Mouse (Mus musculus): ENCODE measurements around the gene Rab17. TPM values are rescaled to one million over a fixed set of nuclear protein-coding genes. Genes with fewer than 3 reads are reported as not detected.

Gene Rab17
- total RNA-seq (2014; fragmentation: Nextera tagmentation) (0.69 TPM in 1 of 2 replicates, not detected in the other), total RNA-seq (2017) (0.47 and 1.1 TPM in 2 replicates)

DNA sequence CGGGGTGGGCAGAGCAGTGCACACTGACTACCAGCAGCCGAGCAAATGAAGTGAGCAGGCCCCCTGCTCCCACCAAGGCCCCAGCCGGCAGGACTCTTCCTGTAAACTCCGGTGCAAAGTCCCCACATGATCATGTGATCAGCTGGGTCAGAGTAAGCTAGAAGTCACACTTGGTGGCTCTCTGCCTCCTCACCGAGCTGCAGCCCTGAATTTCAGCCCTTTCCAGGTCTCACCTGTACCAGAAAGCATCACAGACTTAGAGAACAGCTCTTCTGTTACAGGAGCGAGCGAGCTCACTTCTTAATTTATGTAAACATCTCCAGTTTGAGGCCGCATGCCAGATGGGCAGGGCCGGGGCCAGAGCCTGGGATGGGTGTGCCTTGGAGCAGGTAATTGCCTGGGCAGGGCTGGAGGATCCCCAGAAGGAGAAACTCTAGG, at the start of gene Rab17:
Gene Rab17, minus strand, starts transcription at position 315 of the 438 bp plus-strand sequence.
- no peak for ATAC-seq (replicated peaks; ENCODE audit: low FRiP score, low TSS enrichment, poor library complexity, severe bottlenecking)

DNA sequence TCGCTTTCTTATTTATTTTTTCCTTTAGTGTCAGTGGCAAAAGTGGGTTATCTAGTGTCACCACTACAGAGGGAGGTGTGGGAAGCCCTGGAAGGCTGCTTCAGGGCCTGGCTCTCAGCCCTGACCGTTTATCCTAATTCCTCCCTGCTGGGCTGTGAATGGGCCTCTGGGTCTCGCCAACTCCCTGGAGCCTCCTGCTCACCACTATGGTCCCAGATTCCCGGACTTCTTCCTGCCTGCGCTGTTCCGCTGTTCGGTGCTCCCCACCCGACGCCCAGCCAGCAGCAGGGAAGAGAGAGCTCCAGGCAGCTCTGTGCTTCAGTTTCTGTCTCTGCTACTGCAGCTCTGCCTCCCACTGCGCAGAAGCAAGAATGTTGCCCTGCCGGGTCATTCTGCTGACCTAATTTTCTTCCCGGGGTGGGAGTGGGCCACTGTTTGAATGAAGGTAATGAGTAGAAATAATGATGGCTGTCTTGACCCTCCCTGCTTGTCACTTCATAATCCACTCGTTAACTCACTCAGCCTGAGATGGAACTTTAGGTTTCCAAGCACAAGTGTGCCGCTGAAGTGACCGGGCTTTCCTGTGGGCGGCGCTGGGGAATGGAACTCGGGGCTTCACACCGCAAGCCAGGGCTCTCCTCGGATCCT, 47.8 kb upstream of the Rab17 start:
- no peak for ATAC-seq (replicated peaks; ENCODE audit: low FRiP score, low TSS enrichment, poor library complexity, severe bottlenecking)

DNA sequence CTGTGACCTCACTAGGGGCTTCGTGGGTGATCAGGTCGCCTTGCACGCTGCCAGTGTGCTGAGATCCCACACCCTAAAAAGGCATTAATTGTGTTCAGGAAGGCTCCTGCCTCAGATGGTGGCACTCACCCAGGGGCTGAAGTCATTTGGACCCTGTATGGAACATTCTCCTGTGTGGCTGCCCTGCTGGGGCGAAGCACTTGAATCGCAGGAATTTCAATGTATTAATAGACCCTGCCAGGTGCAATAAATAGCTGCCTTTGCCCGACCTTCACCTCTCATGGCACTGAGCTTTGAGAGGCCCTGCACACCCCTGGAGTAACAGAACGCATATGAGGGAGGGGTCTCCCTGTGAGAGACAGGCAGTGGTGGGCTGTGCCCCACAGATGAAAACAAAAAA, 46.1 kb upstream of the Rab17 start:
- ATAC-seq (replicated peaks; ENCODE audit: low FRiP score, low TSS enrichment, poor library complexity, severe bottlenecking): no peak

DNA sequence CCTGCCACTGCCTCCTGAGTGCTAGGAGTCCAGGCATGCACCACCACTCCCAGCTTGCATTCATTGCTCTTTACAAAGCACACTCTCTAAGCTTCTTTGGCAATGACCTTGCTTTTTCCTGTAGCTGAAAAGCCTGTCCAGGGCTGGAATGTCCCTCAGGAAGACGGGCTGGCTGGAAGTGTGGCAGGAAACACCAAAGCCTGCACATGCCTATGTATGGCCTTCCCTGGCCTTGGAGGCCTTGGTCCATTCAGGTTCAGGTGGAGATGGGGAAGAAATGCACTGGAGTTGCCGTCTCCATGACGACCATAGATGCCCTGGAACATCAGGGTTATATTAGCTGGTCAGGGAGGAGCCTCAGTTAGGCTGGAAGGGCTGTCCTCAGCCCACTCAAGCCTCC, 44.3 kb upstream of the Rab17 start:
- ATAC-seq (replicated peaks; ENCODE audit: low FRiP score, low TSS enrichment, poor library complexity, severe bottlenecking): no peak

DNA sequence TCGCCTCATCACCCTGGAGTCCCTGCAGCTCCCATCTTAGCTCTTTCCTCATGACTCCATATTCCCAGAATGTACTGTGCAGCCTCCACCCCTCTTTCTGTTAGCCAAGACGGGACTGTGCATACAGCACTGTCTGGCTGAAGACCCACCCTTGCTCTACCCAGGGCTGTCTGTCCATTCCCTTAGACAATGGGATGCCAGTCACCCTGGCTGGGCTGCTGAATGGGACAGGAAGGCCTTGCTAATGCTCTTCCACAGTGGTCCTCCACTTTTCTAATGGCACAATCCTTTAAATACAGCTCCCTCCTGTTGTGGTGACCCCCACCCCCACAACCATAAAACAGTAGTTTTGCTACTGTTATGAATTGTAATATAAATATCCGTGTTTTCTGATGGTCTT, 41.9 kb upstream of the Rab17 start:
- ATAC-seq (replicated peaks; ENCODE audit: low FRiP score, low TSS enrichment, poor library complexity, severe bottlenecking): no peak

DNA sequence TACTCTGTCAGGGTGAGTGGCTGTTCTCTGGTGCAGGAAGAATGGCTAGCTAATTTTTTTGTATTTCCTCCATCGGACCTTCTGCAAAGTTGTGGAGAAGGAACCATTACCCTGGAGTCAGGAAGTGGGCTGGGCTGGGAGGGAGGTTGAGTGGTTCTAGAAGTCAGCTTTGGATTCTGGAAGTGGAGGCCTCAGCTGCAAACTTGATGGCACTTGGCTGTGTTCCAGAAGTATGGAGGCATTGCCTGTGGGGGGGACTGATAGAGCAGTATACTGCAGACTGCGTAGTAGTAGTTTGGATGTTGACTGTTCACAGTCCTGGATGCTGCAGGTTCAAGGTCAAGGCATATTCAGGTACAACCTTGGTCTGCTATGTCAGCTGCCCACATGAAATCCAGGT, 41.3 kb upstream of the Rab17 start:
- no peak for ATAC-seq (replicated peaks; ENCODE audit: low FRiP score, low TSS enrichment, poor library complexity, severe bottlenecking)

DNA sequence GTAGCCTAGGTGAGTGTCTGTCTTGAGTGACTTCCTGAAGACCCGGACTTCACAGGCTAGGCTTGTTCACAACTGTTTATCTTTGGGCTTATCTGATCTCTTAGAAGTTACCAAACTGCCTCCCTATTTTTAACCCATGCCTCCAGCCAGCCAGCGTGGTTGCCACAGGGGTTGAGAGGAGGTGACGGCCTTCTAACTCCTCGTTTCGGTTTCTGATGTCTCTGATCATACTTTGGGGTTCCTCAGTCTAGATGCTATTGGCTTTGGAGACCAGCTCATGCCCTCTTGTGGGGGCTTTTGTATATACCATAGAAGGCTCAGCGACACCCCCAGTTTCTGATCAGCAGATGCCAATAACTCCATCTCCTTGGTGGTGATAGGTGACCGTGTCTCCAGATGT, 40.8 kb upstream of the Rab17 start:
- ATAC-seq (replicated peaks; ENCODE audit: low FRiP score, low TSS enrichment, poor library complexity, severe bottlenecking): no peak

DNA sequence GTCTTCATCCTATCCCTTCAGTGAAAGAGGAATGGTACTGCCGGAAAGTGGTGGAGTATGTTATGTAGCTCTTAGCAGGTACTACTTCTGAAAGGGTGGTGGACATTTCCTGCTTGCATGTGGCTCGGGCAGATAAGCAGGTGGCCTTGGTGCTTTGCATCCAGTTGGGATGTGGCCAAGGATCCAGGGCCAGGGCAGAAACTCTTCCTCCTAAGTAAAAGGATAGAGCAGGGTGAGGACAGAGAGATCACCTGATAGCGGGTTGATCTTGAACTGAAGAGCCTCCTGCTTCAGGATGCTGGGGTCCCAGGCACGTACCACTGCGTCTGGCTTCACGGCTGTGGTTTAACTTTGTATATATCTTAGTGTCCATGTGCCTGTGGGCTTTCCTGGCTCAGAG, 39.8 kb upstream of the Rab17 start:
- no peak for ATAC-seq (replicated peaks; ENCODE audit: low FRiP score, low TSS enrichment, poor library complexity, severe bottlenecking)

DNA sequence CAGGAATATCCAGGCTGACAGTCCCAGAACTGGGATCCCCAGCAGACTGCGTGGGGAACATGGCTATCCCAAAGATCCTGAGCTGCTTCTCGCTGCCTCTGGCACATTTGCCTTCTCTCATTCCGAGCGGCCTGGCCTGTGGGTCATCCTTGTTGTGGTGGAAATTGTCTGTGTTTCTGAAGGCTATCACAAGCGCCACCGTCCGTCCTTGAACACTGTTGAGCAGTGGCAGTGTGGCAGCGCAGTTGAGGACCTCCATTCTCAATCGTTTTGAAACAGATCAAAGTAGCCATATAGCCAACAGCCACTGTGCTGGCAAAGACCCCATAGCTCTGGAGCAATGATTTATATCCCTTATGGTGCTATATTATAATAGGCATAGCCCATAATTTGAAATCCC, 39.3 kb upstream of the Rab17 start:
- ATAC-seq (replicated peaks; ENCODE audit: low FRiP score, low TSS enrichment, poor library complexity, severe bottlenecking): no peak

DNA sequence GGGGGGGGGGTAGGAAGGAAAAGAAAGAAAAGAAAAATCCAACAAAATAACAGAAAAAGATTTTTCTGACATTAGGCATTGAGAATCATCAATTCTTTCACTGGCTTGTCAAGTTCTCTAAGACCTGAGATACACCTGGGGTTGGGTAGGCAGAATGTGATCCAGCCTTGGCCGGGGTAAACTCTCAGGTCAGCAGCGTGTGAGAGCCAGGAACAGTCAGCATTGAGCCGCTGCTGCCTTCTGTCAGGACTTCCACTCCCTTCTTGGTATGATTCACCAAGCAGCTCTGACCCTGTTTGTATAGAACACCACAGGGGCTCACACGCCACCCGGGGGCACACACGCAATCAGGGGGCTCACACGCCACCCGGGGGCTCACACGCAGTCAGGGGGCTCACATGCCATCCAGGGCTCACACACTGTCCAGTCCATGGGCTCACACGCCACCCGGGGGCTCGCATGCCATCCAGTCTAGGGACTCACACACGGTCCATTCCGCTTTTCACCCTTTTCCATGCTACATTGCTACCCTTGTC, 38.8 kb upstream of the Rab17 start:
- ATAC-seq (replicated peaks; ENCODE audit: low FRiP score, low TSS enrichment, poor library complexity, severe bottlenecking): no peak

DNA sequence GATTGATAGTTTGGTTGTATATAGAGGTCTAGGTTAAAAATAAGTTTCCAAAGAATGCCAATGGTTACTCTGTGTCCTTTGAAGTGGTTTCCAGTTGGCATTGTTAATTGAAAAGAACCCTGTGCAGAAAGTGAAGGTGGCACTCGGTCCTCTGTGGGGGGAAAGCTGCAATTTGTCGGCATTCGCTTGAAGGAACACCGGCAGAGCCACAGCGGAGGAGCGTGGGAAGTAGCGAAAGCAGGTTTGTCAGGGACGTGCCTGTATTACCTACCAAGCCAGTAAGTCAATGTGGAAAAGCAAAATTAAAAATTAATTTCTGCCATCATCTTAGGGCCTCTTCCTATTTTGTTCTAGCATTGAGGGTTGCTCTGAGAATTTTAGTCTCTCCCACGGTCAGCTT, 37.2 kb upstream of the Rab17 start:
- no peak for ATAC-seq (replicated peaks; ENCODE audit: low FRiP score, low TSS enrichment, poor library complexity, severe bottlenecking)

DNA sequence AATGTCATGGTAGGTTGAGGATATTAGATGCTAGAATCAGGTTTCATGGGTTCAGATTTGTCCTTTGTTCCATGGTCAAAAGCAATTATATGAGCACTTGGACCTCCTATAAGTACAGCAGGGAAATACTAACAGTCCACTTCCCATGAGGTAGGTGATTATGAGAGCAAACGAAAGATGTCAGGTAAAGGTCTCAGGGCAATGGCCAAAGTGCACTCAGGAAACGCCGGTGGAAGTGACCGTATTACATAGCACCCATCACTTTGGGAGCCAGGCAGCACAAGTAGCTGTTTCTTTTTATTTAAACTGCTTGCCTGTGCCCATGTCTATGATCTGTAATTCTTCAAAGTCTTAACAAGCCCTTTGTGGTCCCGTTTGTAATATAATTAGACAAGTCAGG, 36.6 kb upstream of the Rab17 start:
- no peak for ATAC-seq (replicated peaks; ENCODE audit: low FRiP score, low TSS enrichment, poor library complexity, severe bottlenecking)

DNA sequence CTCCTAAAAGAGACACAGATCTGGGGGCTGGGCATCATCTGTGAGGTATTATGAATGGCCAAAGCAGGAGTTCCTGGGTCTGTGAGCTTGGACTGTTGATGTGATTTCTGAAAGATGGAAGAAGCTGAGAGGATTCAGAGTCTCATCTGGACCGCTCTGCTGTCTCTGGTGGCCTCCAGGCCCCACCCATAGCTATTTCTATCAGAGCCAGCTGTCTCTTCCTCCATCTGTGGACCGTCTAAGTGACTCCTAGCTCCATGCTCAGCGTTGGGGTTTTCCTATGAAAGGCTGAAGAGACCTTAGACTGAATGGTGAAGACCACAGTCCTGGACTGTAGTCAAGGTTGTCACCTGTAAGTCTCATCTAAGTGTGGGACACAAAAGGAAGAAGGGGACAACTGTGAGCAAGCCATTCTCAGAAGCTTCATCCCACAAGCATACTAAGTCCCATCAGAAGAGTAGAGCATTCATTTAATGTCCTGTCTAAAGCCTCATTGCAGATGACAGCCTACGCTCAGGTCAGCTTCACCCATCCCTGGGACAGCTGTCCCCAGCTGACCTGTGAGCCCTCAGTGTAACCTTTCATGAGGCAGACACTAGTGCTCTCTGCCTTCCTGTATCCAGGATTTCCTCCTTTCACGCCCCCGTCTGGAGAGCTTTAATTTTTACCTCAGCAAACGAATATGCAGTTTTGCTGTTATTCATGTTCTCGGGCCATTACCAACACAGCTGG, 34.2 kb upstream of the Rab17 start:
- ATAC-seq (replicated peaks; ENCODE audit: low FRiP score, low TSS enrichment, poor library complexity, severe bottlenecking): no peak

DNA sequence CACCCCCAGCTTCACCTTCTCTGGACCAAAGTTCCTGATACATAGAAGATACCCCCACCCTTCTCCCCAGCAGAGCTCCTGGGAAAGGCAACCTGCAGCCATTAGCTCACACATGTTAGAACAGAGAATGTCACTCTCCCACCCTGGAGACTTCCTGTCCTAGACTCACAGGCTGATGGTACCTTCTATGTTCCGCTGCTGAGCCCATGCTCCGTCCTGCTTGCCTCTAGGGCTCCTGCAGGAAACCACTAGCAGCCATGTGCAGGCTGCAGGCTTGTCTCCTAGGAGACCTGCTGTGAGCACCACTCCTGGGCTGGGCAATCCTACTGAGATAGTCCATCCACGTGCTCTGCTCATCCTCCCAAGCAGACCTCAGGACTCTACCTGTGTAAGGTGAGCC, 33.2 kb upstream of the Rab17 start:
- no peak for ATAC-seq (replicated peaks; ENCODE audit: low FRiP score, low TSS enrichment, poor library complexity, severe bottlenecking)

DNA sequence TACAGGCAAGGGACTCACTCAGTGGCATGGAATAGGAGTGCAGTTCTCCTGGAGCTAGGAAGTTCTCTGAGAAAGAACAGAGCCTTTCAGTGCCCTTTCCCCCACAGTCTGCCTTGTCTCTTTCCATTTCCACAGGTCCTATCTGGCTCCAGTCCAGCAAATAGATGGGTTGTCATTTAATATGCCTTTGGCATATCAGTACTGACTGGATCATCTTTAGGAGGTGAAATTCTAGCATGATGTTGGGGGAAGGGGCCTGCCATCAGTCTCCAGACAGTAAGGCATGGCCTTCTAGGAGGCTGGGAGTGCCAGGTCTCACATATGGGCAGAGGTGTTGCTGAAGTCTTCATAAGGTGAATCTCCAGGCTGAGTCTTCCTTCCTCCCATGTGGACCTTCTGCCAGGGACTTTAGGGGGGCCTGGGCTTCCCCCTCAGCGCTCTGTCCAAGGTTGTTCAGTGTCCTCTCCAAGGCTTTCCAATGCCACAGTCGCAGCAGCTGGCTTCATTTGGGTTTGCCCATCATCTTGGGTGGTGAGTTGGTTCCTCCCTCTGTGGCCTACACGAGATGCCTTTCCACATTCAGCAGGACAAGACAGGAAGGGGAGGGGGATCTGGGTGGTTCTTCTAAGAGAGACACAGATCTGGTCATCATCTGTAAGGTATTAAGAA, 32.5 kb upstream of the Rab17 start:
- no peak for ATAC-seq (replicated peaks; ENCODE audit: low FRiP score, low TSS enrichment, poor library complexity, severe bottlenecking)

DNA sequence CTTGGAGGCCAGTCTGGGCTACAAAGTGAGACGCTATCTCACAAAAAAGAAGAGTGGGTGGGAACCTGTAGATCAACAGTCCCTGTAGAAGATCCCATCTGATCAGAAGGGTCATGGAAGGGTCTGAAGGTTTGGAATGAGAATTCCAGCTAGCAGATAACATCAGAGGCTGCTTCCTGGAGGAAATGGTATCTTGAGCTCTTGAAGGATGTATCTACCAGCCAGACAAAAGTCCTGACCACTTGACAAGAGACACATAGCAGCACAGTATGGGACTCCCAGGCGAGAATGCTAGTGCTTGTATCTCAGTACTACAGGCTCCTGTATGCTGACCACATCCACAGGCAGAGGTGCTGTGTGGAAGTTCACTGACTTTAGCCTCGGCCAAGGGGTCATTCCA, 31.6 kb upstream of the Rab17 start:
- no peak for ATAC-seq (replicated peaks; ENCODE audit: low FRiP score, low TSS enrichment, poor library complexity, severe bottlenecking)

DNA sequence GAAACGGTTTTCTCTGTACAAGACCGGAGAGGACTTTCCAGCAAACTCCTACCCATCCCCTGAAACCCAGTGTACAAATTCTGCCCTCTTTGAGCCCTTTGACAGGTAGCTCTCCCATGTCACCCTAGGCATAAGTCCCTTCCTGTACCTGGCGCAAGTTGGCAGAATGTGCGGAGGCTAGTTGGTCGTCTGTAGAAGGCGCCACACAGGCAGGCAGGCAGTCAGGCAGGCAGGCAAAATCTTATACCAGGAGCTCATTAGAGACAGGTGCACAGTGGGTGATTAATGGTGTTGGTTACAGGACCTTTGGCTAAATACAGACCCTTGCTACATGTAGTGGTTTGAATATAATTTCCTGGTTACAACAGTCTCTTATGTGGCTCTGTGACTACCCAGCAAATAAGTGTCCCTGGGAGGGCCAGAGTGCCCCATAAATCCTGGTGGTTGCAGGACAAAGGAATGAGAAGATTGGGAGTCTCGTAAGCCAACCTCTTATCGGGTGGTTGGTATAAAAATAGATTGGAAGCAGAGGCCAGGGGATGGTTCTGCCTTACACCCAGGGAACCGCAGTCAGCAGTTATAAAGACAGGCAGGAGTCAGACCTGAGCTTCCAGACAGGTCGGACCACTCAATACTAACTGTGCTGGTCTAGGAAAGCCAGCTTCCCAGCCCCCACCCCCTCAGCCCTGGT, 30.6 kb upstream of the Rab17 start:
- no peak for ATAC-seq (replicated peaks; ENCODE audit: low FRiP score, low TSS enrichment, poor library complexity, severe bottlenecking)

DNA sequence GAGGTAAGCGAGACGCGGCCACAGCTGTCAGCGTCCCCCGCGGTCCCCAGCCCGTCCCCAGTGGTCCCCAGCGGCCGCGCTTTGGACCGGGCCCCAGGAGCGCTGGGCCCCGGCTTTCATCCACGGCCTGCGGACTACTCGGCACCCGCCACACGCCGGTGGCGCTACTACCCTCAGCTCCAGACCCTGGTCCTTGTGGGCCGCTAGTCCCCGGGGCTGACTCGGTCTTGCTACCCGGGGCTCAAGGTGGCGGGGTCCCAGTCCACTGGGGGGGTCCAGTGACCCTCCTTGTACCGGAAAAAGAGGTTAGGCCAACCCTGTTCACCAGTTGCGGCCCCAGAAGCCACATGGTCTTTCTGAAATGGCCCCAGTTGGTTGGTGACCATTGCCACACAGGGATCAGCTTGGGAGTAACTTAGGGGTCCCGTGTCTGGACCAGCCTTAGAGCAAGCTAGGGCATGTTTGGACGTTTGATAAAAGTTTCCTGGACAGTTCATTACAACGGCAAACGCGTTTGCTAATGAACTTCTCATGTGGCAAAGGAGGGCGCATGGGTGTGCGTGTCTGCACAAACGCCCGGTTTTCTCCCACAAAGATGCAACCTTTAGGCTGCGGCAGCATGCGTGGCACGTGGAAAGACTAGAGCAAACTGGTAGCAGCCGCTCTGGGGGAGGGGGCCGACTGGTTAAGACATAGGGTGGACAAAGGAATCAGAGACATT, 29.6 kb upstream of the Rab17 start:
- no peak for ATAC-seq (replicated peaks; ENCODE audit: low FRiP score, low TSS enrichment, poor library complexity, severe bottlenecking)

DNA sequence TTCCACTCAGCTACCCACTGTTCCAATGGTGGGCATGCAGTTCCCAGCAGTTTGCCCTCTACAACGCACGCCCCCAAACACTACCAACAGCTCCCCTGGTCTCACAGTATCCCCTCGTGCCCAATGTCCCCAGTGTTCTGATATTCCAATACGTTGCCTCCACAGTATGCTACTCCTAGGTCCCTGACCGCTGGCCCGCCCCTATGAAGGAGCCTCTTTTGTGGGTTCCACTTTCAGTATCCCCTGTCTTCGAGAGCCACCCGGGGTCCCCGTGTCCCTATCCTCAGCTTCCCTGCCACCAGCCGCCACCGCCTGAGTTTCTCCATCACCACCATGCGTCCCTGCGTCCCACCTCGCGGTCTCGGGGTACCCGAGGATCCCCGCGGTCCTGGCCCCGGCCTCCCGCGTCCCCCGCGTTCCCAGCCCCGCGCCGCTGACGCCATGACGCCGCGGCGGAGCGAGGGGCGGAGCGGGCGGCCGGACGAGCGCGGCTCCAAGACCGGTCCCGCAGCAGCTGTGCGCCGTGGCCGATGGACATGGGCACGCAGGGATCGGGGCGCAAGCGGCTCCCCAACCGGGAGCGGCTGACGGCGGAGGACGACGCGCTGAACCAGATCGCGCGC, 28.9 kb upstream of the Rab17 start, which contains the start of gene Lrrfip1:
Gene Lrrfip1, plus strand, starts transcription at position 470 of the 623 bp plus-strand sequence.
- ATAC-seq (replicated peaks; ENCODE audit: low FRiP score, low TSS enrichment, poor library complexity, severe bottlenecking): 0 out of 2 replicates have a peak, but pooled peaks have one; percentile 16
